Mouse (Mus musculus) heart, adult 2 months (tissue): ENCODE data around the gene Asic3. TPM values are rescaled to one million over a fixed set of nuclear protein-coding genes. Genes with fewer than 3 reads are reported as not detected.
"Not testable (repeated sequence)": the region's sequence is repeated elsewhere in the genome, so short reads cannot be mapped to it uniquely, and the experiment has no call there.

ENCODE experiments used
- DNase-seq, 2 experiments: peaks; one replicate each; pipeline ENCODE4 v3.0.0; 2021
- H3K27ac ChIP-seq: fragments of 200-600 bp; 2 replicates; pipeline ENCODE4 v1.8.1; 2022
- H3K27me3 ChIP-seq: fragments of 200-500 bp; 2 replicates; pipeline ENCODE4 v1.6.1; 2012; ENCODE audit warnings: mild to moderate bottlenecking, low read length, inconsistent platforms, mixed read lengths; ENCODE audit not compliant: control insufficient read depth, insufficient read depth
- H3K36me3 ChIP-seq: fragments of 200-500 bp; 2 replicates; pipeline ENCODE4 v1.6.1; 2012; ENCODE audit warnings: low read length, inconsistent platforms; ENCODE audit not compliant: control insufficient read depth, insufficient read depth
- H3K4me1 ChIP-seq: fragments of 200-500 bp; 2 replicates; pipeline ENCODE4 v1.6.1; 2011; ENCODE audit warnings: low read length; ENCODE audit not compliant: control insufficient read depth, insufficient read depth
- H3K4me3 ChIP-seq: fragments of 200-600 bp; 2 replicates; pipeline ENCODE4 v1.8.1; 2022
- H3K79me2 ChIP-seq: fragments of 200-500 bp; replicated peaks from 2 replicates; pipeline ENCODE4 v1.6.1; 2012; ENCODE audit warnings: mild to moderate bottlenecking, inconsistent platforms, low read length, moderate library complexity, mixed read lengths; ENCODE audit not compliant: control insufficient read depth, insufficient read depth
- H3K9ac ChIP-seq: fragments of 200-500 bp; 2 replicates; pipeline ENCODE4 v1.6.1; 2012; ENCODE audit warnings: low read depth, mild to moderate bottlenecking, control low read depth, inconsistent platforms, low read length, mixed read lengths
- CTCF ChIP-seq: fragments of 200-600 bp; IDR thresholded peaks from 2 replicates; pipeline ENCODE4 v1.8.1; 2022; ENCODE audit warnings: antibody characterized with exemption, mild to moderate bottlenecking, moderate library complexity
- EP300 ChIP-seq: fragments of 200-500 bp; IDR thresholded peaks from 2 replicates; pipeline ENCODE4 v1.6.1; 2011; ENCODE audit warnings: low read depth, low read length, control low read depth; ENCODE audit not compliant: insufficient read depth
- POLR2A ChIP-seq: fragments of 200-500 bp; IDR thresholded peaks from 2 replicates; pipeline ENCODE4 v1.6.1; 2011; ENCODE audit warnings: mild to moderate bottlenecking, low read depth, low read length, control low read depth; ENCODE audit not compliant: insufficient read depth
- WGBS: fragments of 180-500 bp; shearing (Covaris S2); methylation state at CpG from one replicate; pipeline ENCODE4 v1.1.7; 2018; 5-methylcytosine and 5-hydroxymethylcytosine counted together
- intact Hi-C: fragments of 180-260 bp; cut with DNase I; formaldehyde crosslinking; loops from one replicate; pipeline ENCODE4 v1.15.1; 2025
- polyA plus RNA-seq: library from polyadenylated mRNA; depleted of rRNA; stranded (reverse); fragments of >200 nt; gene quantifications from 2 replicates; pipeline ENCODE4 v1.2.3, GENCODE M21; 2012
- total RNA-seq, 2 experiments: library from RNA; stranded (reverse); gene quantifications; 2 replicates each; pipeline ENCODE4 v1.2.3; 2021

The Asic3 gene
- total and polyA plus RNA-seq, 3 experiments, result 0.14 to 0.59 TPM; not detected in 1

- H3K27me3 ChIP-seq, result no peaks in the 10 kb centered on the region
- no peak for DNase-seq
- peaks cover 8% of the 10 kb centered on the region for H3K4me1 ChIP-seq
- no peak overlapping the region; the same call in 1 of the 2 replicates for H3K27ac ChIP-seq
- WGBS, result 88% methylated on average over 4 of the region's 4 CpGs
- no peaks in the 10 kb centered on the region for H3K36me3 ChIP-seq
- H3K79me2 ChIP-seq, result no peaks in the 10 kb centered on the region
- intact Hi-C loops, result loop anchor here (5.0 kb wide), 1 partner anchor 32 kb away; no protein-coding TSS in a partner anchor
- H3K9ac ChIP-seq, result no peak overlapping the region
- H3K4me3 ChIP-seq, result no peak overlapping the region
- TF ChIP-seq EP300 (no peak), POLR2A (no peak), CTCF (no peak)
These were observed 23.6 kb upstream of the Asic3 start for GRCm38 (mm10) chr5:24389658-24390020.

- no peak within 1 kb of the TSS for H3K9ac ChIP-seq
- 90% methylated on average over 7 of the region's 7 CpGs for WGBS
- H3K79me2 ChIP-seq, result no peaks in the 10 kb centered on the region
- H3K4me3 ChIP-seq, result no peak within 1 kb of the TSS
- intact Hi-C loops, result loop anchor here (2.0 to 5.0 kb wide), 2 partner anchors 35 to 55 kb away; no protein-coding TSS in a partner anchor
- DNase-seq, result no peak
- H3K4me1 ChIP-seq, result peaks cover 4% of the 10 kb centered on the region
- H3K27ac ChIP-seq, result no peak within 1 kb of the TSS; the same call in 1 of the 2 replicates
- TF ChIP-seq POLR2A, result no peak
- no peak for TF ChIP-seq CTCF
- TF ChIP-seq EP300, result no peak
- H3K36me3 ChIP-seq, result no peaks in the 10 kb centered on the region
- H3K27me3 ChIP-seq, result no peaks in the 10 kb centered on the region
These were observed 21.3 kb upstream of the Asic3 start, which contains the start of gene Atg9b for GRCm38 (mm10) chr5:24391864-24392263. Gene Atg9b (minus strand): TSS chr5:24392143.

- intact Hi-C loops, result loop anchor here (2.0 to 5.0 kb wide), 2 partner anchors 35 to 56 kb away; no protein-coding TSS in a partner anchor
- TF ChIP-seq EP300 (no peak), CTCF (no peak)
- no peak overlapping the region; the same call in 1 of the 2 replicates for H3K27ac ChIP-seq
These were observed 20.5 kb upstream of the Asic3 start for GRCm38 (mm10) chr5:24392724-24393123.

GRCm38 (mm10) chr5:24393392-24393997, 19.7 kb upstream of the Asic3 start, which contains the start of gene Abcb8:
Gene Abcb8 (plus strand): TSS chr5:24393663.
- 21% methylated on average over 7 of the region's 7 CpGs for WGBS
- H3K27ac ChIP-seq, result peak within 1 kb of the TSS; percentile 90
- intact Hi-C loops, result loop anchor here (2.0 to 5.0 kb wide), 2 partner anchors 36 to 57 kb away; no protein-coding TSS in a partner anchor

More at GRCm38 (mm10) chr5:24392724-24393123, 20.5 kb upstream of the Asic3 start:
- 41% methylated on average over 7 of the region's 7 CpGs for WGBS
- H3K4me1 ChIP-seq, result peaks cover 2% of the 10 kb centered on the region
- H3K27me3 ChIP-seq, result no peaks in the 10 kb centered on the region
- no peaks in the 10 kb centered on the region for H3K36me3 ChIP-seq
- H3K9ac ChIP-seq, result no peak overlapping the region
- DNase-seq, result no peak
- no peak overlapping the region for H3K4me3 ChIP-seq
- H3K79me2 ChIP-seq, result no peaks in the 10 kb centered on the region

GRCm38 (mm10) chr5:24394165-24394894, 18.9 kb upstream of the Asic3 start:
- no peaks in the 10 kb centered on the region for H3K27me3 ChIP-seq
- peak overlapping the region; percentile 69 for H3K4me3 ChIP-seq
- H3K27ac ChIP-seq, result peak overlapping the region; percentile 90
- H3K79me2 ChIP-seq, result no peaks in the 10 kb centered on the region
- intact Hi-C loops, result loop anchor here (1.0 to 5.0 kb wide), 3 partner anchors 29 to 76 kb away; partner anchors contain the start of genes Cdk5 and Slc4a2
- DNase-seq, result peak; percentile 96 to 98
- WGBS, result 1% methylated on average over 36 of the region's 36 CpGs
- TF ChIP-seq POLR2A, result peak; percentile 84
- TF ChIP-seq EP300, result peak; percentile 63
- peak; percentile 92 for TF ChIP-seq CTCF
- peak overlapping the region; percentile 58 for H3K9ac ChIP-seq
- peaks cover 2% of the 10 kb centered on the region for H3K4me1 ChIP-seq
- no peaks in the 10 kb centered on the region for H3K36me3 ChIP-seq

More at GRCm38 (mm10) chr5:24393392-24393997, 19.7 kb upstream of the Asic3 start, which contains the start of gene Abcb8:
- Histone ChIP-seq H3K27me3 (no peaks in the 10 kb centered on the region), H3K9ac (peak within 1 kb of the TSS; percentile 58), H3K79me2 (no peaks in the 10 kb centered on the region), H3K36me3 (no peaks in the 10 kb centered on the region), H3K4me1 (peaks cover 2% of the 10 kb centered on the region), H3K4me3 (peak within 1 kb of the TSS; percentile 69)
- 0 out of 2 replicates have a peak, but pooled peaks have one; percentile 28 for TF ChIP-seq EP300
- no peak for TF ChIP-seq POLR2A
- peak; percentile 94 for TF ChIP-seq CTCF
- DNase-seq, result peak; percentile 76 to 83

GRCm38 (mm10) chr5:24396254-24396653, 16.9 kb upstream of the Asic3 start:
- TF ChIP-seq CTCF, result peak; percentile 57
- H3K4me3 ChIP-seq, H3K4me1 ChIP-seq, H3K36me3 ChIP-seq, intact Hi-C loops, H3K27me3 ChIP-seq, H3K27ac ChIP-seq, H3K79me2 ChIP-seq, DNase-seq, H3K9ac ChIP-seq: not testable (repeated sequence)
- 88% methylated on average over 6 of the region's 6 CpGs for WGBS
